Mouse (Mus musculus) midbrain, embryonic 12.5 days (tissue): ENCODE measurements around the gene Fam135a. TPM values are rescaled to one million over a fixed set of nuclear protein-coding genes. Genes with fewer than 3 reads are reported as not detected.
"Not testable (repeated sequence)": the region's sequence is repeated elsewhere in the genome, so short reads cannot be mapped to it uniquely, and the experiment has no call there.

Experiments used
- ATAC-seq: fragments of 200-750 bp; cut with Nextera tagmentation; 2 replicates; pipeline ENCODE4 v1.8.0; 2017; ENCODE audit warnings: low read depth, moderate TSS enrichment, moderate library complexity; ENCODE audit not compliant: low FRiP score
- H3K27ac ChIP-seq: fragments of 300-500 bp; sonication (generic); replicated peaks from 2 replicates; pipeline ENCODE4 v1.5.1; 2016; ENCODE audit warnings: mild to moderate bottlenecking
- H3K27me3 ChIP-seq: fragments of 300-500 bp; sonication (generic); 2 replicates; pipeline ENCODE4 v1.6.1; 2016; ENCODE audit warnings: mild to moderate bottlenecking
- H3K36me3 ChIP-seq: fragments of 300-500 bp; sonication (generic); 2 replicates; pipeline ENCODE4 v1.6.1; 2016
- H3K4me1 ChIP-seq: fragments of 300-500 bp; sonication (generic); 2 replicates; pipeline ENCODE4 v1.6.1; 2016
- H3K4me2 ChIP-seq: fragments of 300-500 bp; sonication (generic); replicated peaks from 2 replicates; pipeline ENCODE4 v1.6.1; 2016; ENCODE audit warnings: mild to moderate bottlenecking, moderate library complexity
- H3K4me3 ChIP-seq: fragments of 300-500 bp; sonication (generic); 2 replicates; pipeline ENCODE4 v1.5.1; 2016; ENCODE audit warnings: mild to moderate bottlenecking
- H3K9ac ChIP-seq: fragments of 300-500 bp; sonication (generic); replicated peaks from 2 replicates; pipeline ENCODE4 v1.6.1; 2016; ENCODE audit warnings: mild to moderate bottlenecking, moderate library complexity
- H3K9me3 ChIP-seq: fragments of 300-500 bp; sonication (generic); 2 replicates; pipeline ENCODE4 v1.6.1; 2016; ENCODE audit warnings: mild to moderate bottlenecking
- WGBS: fragments of 180-500 bp; shearing (Covaris S2); methylation state at CpG from one replicate; pipeline ENCODE4 v1.1.7; 2016; 5-methylcytosine and 5-hydroxymethylcytosine counted together
- polyA plus RNA-seq: library from polyadenylated mRNA; unstranded; fragments of >200 nt; fragmentation: Nextera tagmentation; extraction: Ambion mirVana; gene quantifications from 2 replicates; pipeline ENCODE4 v1.2.1, GENCODE M21; 2016

Fam135a gene
- polyA plus RNA-seq, 1 experiment from 2014 or later: 51.1 TPM

DNA sequence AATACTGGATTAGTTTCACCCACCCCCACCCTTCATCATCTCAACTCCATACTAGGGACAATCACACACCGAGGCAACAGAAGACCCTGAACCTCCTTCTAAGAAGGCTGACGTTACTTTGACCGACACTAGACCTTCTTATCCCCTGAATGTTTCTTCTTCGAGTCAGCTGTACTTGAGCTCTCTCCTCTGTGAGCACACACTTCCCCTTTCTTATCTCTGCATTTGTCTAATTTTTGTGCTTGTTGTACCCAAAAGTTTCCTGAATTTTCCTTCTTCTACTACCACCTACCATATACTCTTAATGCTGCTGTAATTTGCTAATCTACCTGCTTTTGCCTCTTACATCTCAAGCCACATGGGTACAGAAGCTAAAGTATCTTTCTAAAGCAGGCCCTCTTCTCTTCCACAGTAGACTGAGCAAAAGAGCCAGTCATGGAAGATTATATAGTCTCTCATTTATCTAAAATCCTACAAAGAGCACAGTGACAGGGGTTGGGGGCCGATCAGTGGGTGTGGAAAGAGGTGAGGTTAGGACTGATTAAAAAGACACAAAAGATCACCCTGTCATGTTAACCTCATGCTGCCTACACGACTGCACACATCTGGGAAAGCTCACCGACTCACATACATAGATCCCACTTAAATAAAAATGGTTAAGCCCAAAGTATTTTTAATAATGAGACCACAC lies 101.9 kb downstream of the Fam135a start:
- Histone ChIP-seq H3K36me3 (peaks cover 33% of the 10 kb centered on the region), H3K27ac (no peak overlapping the region), H3K9ac (no peak overlapping the region), H3K4me1 (no peaks in the 10 kb centered on the region), H3K27me3 (no peaks in the 10 kb centered on the region), H3K4me2 (no peak overlapping the region), H3K9me3 (no peaks in the 10 kb centered on the region), H3K4me3 (no peak overlapping the region)
- no peak for ATAC-seq
- WGBS: 92% methylated on average over 7 of the region's 7 CpGs

DNA sequence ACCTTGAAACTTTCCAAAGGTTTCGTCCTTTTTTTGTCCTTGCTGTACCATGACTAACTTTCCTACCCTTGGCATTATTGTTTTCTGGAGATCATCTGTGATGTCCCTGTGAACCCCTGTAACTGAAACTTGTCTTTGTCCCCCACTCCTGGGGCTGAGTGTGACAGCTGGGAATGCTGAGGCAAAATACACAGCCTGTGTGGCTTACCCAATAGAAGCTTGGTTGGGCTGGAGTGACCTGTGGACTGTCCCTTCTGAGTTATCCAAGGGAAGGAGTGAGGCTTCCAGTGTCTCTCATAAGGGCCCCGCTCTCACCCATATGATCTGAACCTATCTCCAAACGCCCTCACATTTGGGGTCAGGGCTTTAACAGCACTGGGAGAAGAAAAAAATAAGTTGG lies 102.6 kb downstream of the Fam135a start:
- H3K27me3 ChIP-seq: no peaks in the 10 kb centered on the region
- H3K4me1 ChIP-seq: no peaks in the 10 kb centered on the region
- H3K36me3 ChIP-seq: peaks cover 32% of the 10 kb centered on the region
- no peak overlapping the region for H3K27ac ChIP-seq
- H3K9ac ChIP-seq: no peak overlapping the region
- ATAC-seq: no peak
- 92% methylated on average over 3 of the region's 3 CpGs for WGBS
- H3K4me3 ChIP-seq: no peak overlapping the region
- H3K9me3 ChIP-seq: no peaks in the 10 kb centered on the region
- no peak overlapping the region for H3K4me2 ChIP-seq

DNA sequence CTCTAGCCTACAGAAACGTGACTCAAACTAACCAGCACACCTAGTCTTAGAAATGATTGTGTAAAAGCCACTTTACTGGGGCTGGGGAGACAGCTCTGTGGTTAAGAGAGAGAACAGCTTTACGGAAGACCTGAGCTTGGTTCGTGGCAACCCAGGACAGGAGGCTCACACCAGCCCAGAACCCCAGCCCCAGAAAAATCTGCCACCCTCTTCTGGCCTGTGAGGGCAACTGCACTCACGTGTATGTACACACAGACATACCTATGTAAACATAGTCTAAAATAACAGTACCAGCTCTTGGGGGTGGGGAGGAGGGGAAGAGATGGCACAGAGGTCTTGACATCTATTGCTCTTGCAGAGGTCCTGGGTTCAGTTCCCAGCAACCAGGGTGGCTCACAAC lies 104.7 kb downstream of the Fam135a start:
- Histone ChIP-seq H3K27ac (no peak overlapping the region), H3K9ac (no peak overlapping the region), H3K4me2 (no peak overlapping the region), H3K4me3 (no peak overlapping the region), H3K27me3 (no peaks in the 10 kb centered on the region), H3K36me3 (peaks cover 30% of the 10 kb centered on the region), H3K4me1 (no peaks in the 10 kb centered on the region), H3K9me3 (no peaks in the 10 kb centered on the region)
- whole genome bisulfite sequencing: 92% methylated on average over 4 of the region's 4 CpGs
- ATAC-seq: no peak

DNA sequence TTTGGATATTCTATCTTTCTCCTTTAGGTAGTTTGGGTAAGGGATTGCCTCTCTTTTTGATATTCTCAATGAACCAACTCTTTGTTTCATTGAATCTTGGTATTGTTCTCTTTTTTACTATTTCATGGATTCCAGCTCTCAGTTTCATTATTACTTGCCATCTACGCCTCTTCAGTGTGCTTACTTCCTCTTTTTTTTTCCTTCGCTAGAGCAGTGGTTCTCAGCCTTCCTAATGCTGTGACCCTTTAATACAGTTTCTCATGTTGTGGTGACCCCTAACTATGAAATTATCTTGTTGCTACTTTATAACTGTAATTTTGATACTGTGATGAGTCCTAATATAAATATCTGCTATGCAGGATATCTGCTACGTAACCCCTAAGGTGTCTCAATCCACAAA lies 117.0 kb downstream of the Fam135a start:
- ATAC-seq: no peak
- Histone ChIP-seq H3K9me3 (no peaks in the 10 kb centered on the region), H3K4me2 (no peak overlapping the region), H3K9ac (no peak overlapping the region), H3K36me3 (no peaks in the 10 kb centered on the region), H3K27me3 (no peaks in the 10 kb centered on the region), H3K27ac (no peak overlapping the region), H3K4me3 (no peak overlapping the region), H3K4me1 (no peaks in the 10 kb centered on the region)
- 92% methylated on average over 3 of the region's 3 CpGs for WGBS

DNA sequence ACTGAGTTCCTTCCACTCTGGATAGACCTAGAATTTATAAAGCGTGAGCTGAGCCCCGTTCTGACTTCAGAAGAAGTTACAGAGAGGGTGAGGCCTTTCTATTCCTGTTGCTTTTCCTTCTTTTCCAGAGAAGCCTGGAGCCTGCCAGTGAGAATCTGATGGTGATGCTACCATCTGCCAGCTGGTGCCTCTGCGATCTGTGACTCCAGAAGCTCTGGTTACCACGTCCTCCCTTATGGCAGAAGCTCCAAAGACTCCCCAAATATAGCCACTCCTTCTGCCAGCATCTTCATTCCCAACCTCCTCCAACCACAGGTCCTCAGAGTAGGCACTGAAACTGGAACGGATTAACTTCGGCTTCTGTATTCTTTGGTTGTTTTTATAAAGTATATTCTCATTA lies 121.9 kb downstream of the Fam135a start:
- no peak overlapping the region for H3K4me3 ChIP-seq
- no peak overlapping the region for H3K4me2 ChIP-seq
- H3K36me3 ChIP-seq: no peaks in the 10 kb centered on the region
- H3K27ac ChIP-seq: no peak overlapping the region
- 0 out of 2 replicates have a peak, but pooled peaks cover 3% of the 10 kb centered on the region for H3K4me1 ChIP-seq
- WGBS: 90% methylated on average over 6 of the region's 6 CpGs
- no peak for ATAC-seq
- no peaks in the 10 kb centered on the region for H3K27me3 ChIP-seq
- no peak overlapping the region for H3K9ac ChIP-seq
- H3K9me3 ChIP-seq: no peaks in the 10 kb centered on the region

DNA sequence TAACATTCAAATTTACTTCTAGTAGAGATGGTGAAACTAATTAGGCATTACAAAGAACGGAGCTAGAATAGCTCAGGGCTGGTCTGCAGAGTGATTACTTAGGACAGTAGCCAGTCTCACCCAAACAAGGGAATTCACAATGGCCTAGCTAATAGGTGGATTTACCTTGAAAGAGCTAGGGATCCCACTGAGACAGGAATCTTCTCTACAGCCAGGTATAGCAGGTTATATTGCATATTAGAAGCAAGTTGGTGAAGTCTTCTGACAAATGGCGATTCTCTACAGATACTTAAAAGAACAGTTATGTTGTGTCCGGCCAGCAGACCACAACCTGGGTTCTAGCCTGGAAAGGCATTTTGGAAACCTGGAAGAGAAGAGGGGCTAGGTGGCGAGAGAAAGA lies 129.0 kb downstream of the Fam135a start:
- H3K27ac ChIP-seq, H3K9me3 ChIP-seq, H3K36me3 ChIP-seq, H3K4me2 ChIP-seq, H3K9ac ChIP-seq, H3K27me3 ChIP-seq, H3K4me1 ChIP-seq, H3K4me3 ChIP-seq, ATAC-seq: not testable (repeated sequence)
- 87% methylated on average over 4 of the region's 4 CpGs for WGBS

DNA sequence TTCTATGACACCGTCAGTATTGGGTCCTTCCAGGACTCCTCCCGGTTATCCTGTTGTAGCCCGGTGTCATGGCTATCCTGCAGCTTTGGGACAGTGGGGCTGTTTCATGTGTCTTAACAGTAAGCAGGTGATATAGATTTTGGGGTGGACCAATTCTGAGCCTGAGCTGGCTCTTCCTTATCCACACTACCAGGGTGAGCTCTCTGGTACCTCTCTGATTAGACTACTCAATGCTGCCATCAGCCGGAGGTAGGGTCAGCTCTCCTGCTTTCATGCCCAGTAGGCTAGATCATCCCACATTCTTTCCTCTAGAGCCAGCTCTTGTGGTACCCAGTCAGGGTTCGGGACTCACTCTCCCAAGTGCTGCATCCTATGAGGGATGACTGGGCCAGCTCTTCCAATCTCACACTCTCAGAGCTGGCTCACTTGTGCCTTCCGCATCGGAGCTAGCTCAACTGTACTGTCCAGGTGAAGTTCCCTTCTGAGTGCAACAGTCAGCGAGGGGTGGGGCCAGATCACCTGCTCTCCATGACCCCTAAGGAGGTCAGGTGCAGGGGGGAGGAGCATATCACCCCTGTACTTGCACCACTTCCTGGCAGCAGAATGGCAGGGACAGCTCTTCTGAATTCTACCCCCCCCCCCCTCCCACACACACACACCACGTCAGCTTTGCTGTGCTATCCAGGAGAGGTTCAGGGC lies 132.0 kb downstream of the Fam135a start:
- H3K9ac ChIP-seq: no peak overlapping the region
- no peaks in the 10 kb centered on the region for H3K36me3 ChIP-seq
- H3K4me2 ChIP-seq: no peak overlapping the region
- H3K4me1 ChIP-seq: no peaks in the 10 kb centered on the region
- no peaks in the 10 kb centered on the region for H3K27me3 ChIP-seq
- no peak overlapping the region for H3K4me3 ChIP-seq
- WGBS: 90% methylated on average over 9 of the region's 9 CpGs
- H3K27ac ChIP-seq: no peak overlapping the region
- 0 out of 2 replicates have a peak, but pooled peaks have one; percentile 27 for ATAC-seq
- H3K9me3 ChIP-seq: no peaks in the 10 kb centered on the region

DNA sequence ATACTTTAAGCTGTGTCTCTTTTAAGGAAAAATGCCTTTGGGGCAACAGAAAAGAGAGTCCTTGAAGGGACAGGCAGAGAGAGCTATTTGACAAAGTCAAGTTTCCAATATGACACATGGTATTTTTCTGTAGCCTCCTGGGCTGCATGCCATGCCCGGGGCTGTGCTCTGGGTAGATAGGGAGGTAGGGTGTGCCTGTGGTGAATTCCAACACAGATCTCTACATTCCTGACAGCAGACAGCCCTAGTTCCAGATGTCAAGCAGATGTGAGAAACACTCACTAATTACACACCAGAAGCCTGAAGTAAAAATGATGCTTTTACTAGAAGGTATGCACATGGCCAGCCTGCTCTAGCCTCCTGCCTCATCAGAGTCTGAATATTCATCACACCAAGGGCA lies 133.9 kb downstream of the Fam135a start:
- Histone ChIP-seq H3K4me2 (no peak overlapping the region), H3K27ac (no peak overlapping the region), H3K9me3 (no peaks in the 10 kb centered on the region), H3K4me1 (no peaks in the 10 kb centered on the region), H3K9ac (no peak overlapping the region), H3K27me3 (no peaks in the 10 kb centered on the region), H3K4me3 (no peak overlapping the region), H3K36me3 (no peaks in the 10 kb centered on the region)
- 68% methylated on average over 1 of the region's 1 CpGs for WGBS
- no peak for ATAC-seq

Other genes starting within 250 kb of the Fam135a start
- gene Smap1, start 178.0 kb downstream of the Fam135a start, polyA plus RNA-seq: 63.7 and 72.6 TPM in 2 replicates
- gene Sdhaf4, start 94.7 kb downstream of the Fam135a start, polyA plus RNA-seq: 88.9 and 91.6 TPM in 2 replicates
- gene Col9a1, start 77.3 kb upstream of the Fam135a start, polyA plus RNA-seq: 10.8 and 23.4 TPM in 2 replicates